Mouse (Mus musculus) lung, embryonic 16.5 days (tissue): Measurements from ENCODE around the gene Mcam. TPM values are rescaled to one million over a fixed set of nuclear protein-coding genes. Genes with fewer than 3 reads are reported as not detected.

Experiments
- polyA plus RNA-seq: library from polyadenylated mRNA; unstranded; fragments of >200 nt; fragmentation: Nextera tagmentation; extraction: Ambion mirVana; gene quantifications from 2 replicates; pipeline ENCODE4 v1.2.1, GENCODE M21; 2015

Gene Mcam
- polyA plus RNA-seq, 1 experiment from 2014 or later: 99.1 TPM

Other genes starting within 250 kb of the Mcam start
- 2.4 and 4.1 TPM in 2 replicates for gene Thy1, start 91.1 kb upstream of the Mcam start, polyA plus RNA-seq
- gene Usp2, start 67.4 kb upstream of the Mcam start, polyA plus RNA-seq: 12.2 and 16.9 TPM in 2 replicates
- gene Mfrp, start 32.7 kb upstream of the Mcam start, polyA plus RNA-seq: 0.20 and 0.21 TPM in 2 replicates
- 5.4 and 5.6 TPM in 2 replicates for gene C1qtnf5, start 27.2 kb upstream of the Mcam start, polyA plus RNA-seq
- gene Gm49380, start 21.0 kb upstream of the Mcam start, polyA plus RNA-seq: 0.13 and 0.14 TPM in 2 replicates
- gene Rnf26, start 21.0 kb upstream of the Mcam start, polyA plus RNA-seq: 60.1 and 63.8 TPM in 2 replicates
- gene Cbl, start 99.6 kb downstream of the Mcam start, polyA plus RNA-seq: 15.3 and 15.5 TPM in 2 replicates
- 7.3 and 14.3 TPM in 2 replicates for gene Ccdc153, start 106.2 kb downstream of the Mcam start, polyA plus RNA-seq
- 0.11 TPM in 1 of 2 replicates, not detected in the other for gene Pdzd3, start 117.0 kb downstream of the Mcam start, polyA plus RNA-seq
- gene Nlrx1, start 134.1 kb downstream of the Mcam start, polyA plus RNA-seq: 9.5 and 10.4 TPM in 2 replicates
- 1.4 and 2.1 TPM in 2 replicates for gene Abcg4, start 154.1 kb downstream of the Mcam start, polyA plus RNA-seq
- gene Hinfp, start 171.2 kb downstream of the Mcam start, polyA plus RNA-seq: 24.3 and 25.1 TPM in 2 replicates
- 6.8 and 7.4 TPM in 2 replicates for gene C2cd2l, start 185.8 kb downstream of the Mcam start, polyA plus RNA-seq
- gene Dpagt1, start 191.6 kb downstream of the Mcam start, polyA plus RNA-seq: 38.0 and 42.3 TPM in 2 replicates
- 318 and 395 TPM in 2 replicates for gene H2afx, start 200.2 kb downstream of the Mcam start, polyA plus RNA-seq
- gene Hmbs, start 209.8 kb downstream of the Mcam start, polyA plus RNA-seq: 110 and 117 TPM in 2 replicates
- gene Vps11, start 227.2 kb downstream of the Mcam start, polyA plus RNA-seq: 31.4 and 32.8 TPM in 2 replicates
- 38.2 and 42.0 TPM in 2 replicates for gene Hyou1, start 245.0 kb downstream of the Mcam start, polyA plus RNA-seq